8 mouse cellular contexts compared by ENCODE assay signal in genomic region chr19:58903899-58904327, GRCm38 (mm10). TPM values are rescaled to one million over a fixed set of nuclear protein-coding genes. Genes with fewer than 3 reads are reported as not detected.
DNase-seq lines count a peak whose midpoint lies in the region; ATAC-seq and TF ChIP-seq lines count a peak whose summit lies in the region.

No protein-coding gene starts in this region.

- no peak overlapping the region for H3K4me3 ChIP-seq in bone marrow, adult 2 months (replicated peaks; ENCODE audit: control insufficient read depth, low read depth, low read length)
- H3K4me3 ChIP-seq in embryonic facial prominence, embryonic 14.5 days (ENCODE audit: low read depth, low read length), result peak overlapping the region; percentile 27
- peak overlapping the region; percentile 46 for H3K4me3 ChIP-seq in heart, embryonic 10.5 days
- peak overlapping the region; percentile 25 for H3K4me3 ChIP-seq in kidney, embryonic 14.5 days (ENCODE audit: low read length)

- no peak overlapping the region for H3K27ac ChIP-seq in bone marrow, adult 2 months (ENCODE audit: control insufficient read depth, insufficient read depth, low read depth, low read length, poor library complexity)
- no peak overlapping the region for H3K27ac ChIP-seq in embryonic facial prominence, embryonic 14.5 days (replicated peaks; ENCODE audit: low read depth, low read length)
- peak overlapping the region; percentile 44 for H3K27ac ChIP-seq in heart, embryonic 10.5 days
- H3K27ac ChIP-seq in kidney, embryonic 14.5 days (ENCODE audit: low read depth, low read length), result no peak overlapping the region

- H3K9me3 ChIP-seq in embryonic facial prominence, embryonic 14.5 days (ENCODE audit: control insufficient read depth, low read length), result no peaks in the 10 kb centered on the region
- no peaks in the 10 kb centered on the region for H3K9me3 ChIP-seq in heart, embryonic 10.5 days
- H3K9me3 ChIP-seq in kidney, embryonic 14.5 days (ENCODE audit: control insufficient read depth, low read length), result no peaks in the 10 kb centered on the region

- TF ChIP-seq CTCF in bone marrow, adult 2 months (IDR thresholded peaks at IDR 0.05; ENCODE audit: control insufficient read depth, insufficient read depth, low read length), result peak; percentile 87

- ATAC-seq in embryonic facial prominence, embryonic 14.5 days (ENCODE audit: low read depth), result peak; percentile 71
- ATAC-seq in kidney, embryonic 14.5 days (ENCODE audit: low FRiP score, low TSS enrichment), result peak; percentile 76

- no peaks in the 10 kb centered on the region; the same call in 1 of the 2 replicates for H3K27me3 ChIP-seq in embryonic facial prominence, embryonic 14.5 days (replicated peaks; ENCODE audit: control insufficient read depth, insufficient read depth, low read length)
- H3K27me3 ChIP-seq in heart, embryonic 10.5 days (ENCODE audit: insufficient read depth, poor library complexity, severe bottlenecking), result 0 out of 2 replicates have a peak, but pooled peaks cover 15% of the 10 kb centered on the region
- H3K27me3 ChIP-seq in kidney, embryonic 14.5 days (ENCODE audit: control insufficient read depth, insufficient read depth, low read length), result no peaks in the 10 kb centered on the region
- H3K27me3 ChIP-seq in splenic B cell, adult 2 months (ENCODE audit: control insufficient read depth, insufficient read depth, low read length, poor library complexity, severe bottlenecking), result no peaks in the 10 kb centered on the region

- H3K4me1 ChIP-seq in bone marrow, adult 2 months (ENCODE audit: control insufficient read depth, insufficient read depth, low read length), result no peaks in the 10 kb centered on the region
- H3K4me1 ChIP-seq in embryonic facial prominence, embryonic 14.5 days (ENCODE audit: control insufficient read depth, insufficient read depth, low read length), result no peaks in the 10 kb centered on the region
- peaks cover 9% of the 10 kb centered on the region for H3K4me1 ChIP-seq in heart, embryonic 10.5 days
- peaks cover 4% of the 10 kb centered on the region; the same call in 1 of the 2 replicates for H3K4me1 ChIP-seq in kidney, embryonic 14.5 days (ENCODE audit: control insufficient read depth, insufficient read depth, low read length)

- under 1% methylated on average over 11 of the region's 11 CpGs for WGBS in bone marrow, adult 2 months
- under 1% methylated on average over 11 of the region's 11 CpGs for WGBS in embryonic facial prominence, embryonic 14.5 days
- WGBS in heart, embryonic 10.5 days, result 1% methylated on average over 11 of the region's 11 CpGs
- WGBS in kidney, embryonic 14.5 days, result under 1% methylated on average over 11 of the region's 11 CpGs

- H3K4me2 ChIP-seq in embryonic facial prominence, embryonic 14.5 days (ENCODE audit: low read depth, low read length), result peak overlapping the region; percentile 57
- peak overlapping the region; percentile 47 for H3K4me2 ChIP-seq in kidney, embryonic 14.5 days (replicated peaks; ENCODE audit: low read depth, low read length)

- DNase-seq in 416B (ENCODE audit: low read depth), result peak; percentile 49
- DNase-seq in embryonic facial prominence, embryonic 14.5 days (ENCODE audit: low spot score), result peak; percentile 80
- DNase-seq in heart, embryonic 10.5 days (ENCODE audit: low spot score), result peak; percentile 85
- peak; percentile 75 for DNase-seq in liver
- DNase-seq in naive thymus-derived CD4-positive, alpha-beta T cell, adult 2 months (ENCODE audit: low read depth), result peak; percentile 81
- peak; percentile 86 for DNase-seq in splenic B cell, adult 2 months (ENCODE audit: low read depth, low spot score)

- TF ChIP-seq POLR2A in bone marrow, adult 2 months (IDR thresholded peaks at IDR 0.05; ENCODE audit: borderline replicate concordance, control insufficient read depth, low read depth, low read length), result no peak

- H3K9ac ChIP-seq in embryonic facial prominence, embryonic 14.5 days (ENCODE audit: low read depth, low read length), result peak overlapping the region; percentile 48; the same call in 1 of the 2 replicates
- H3K9ac ChIP-seq in kidney, embryonic 14.5 days (ENCODE audit: low read depth, low read length), result 0 out of 2 replicates have a peak overlapping the region, but pooled peaks have one; percentile 18

- H3K36me3 ChIP-seq in embryonic facial prominence, embryonic 14.5 days (ENCODE audit: control insufficient read depth, insufficient read depth, low read length), result no peaks in the 10 kb centered on the region
- H3K36me3 ChIP-seq in heart, embryonic 10.5 days, result no peaks in the 10 kb centered on the region
- no peaks in the 10 kb centered on the region for H3K36me3 ChIP-seq in kidney, embryonic 14.5 days (ENCODE audit: control insufficient read depth, insufficient read depth, low read length)
- no peaks in the 10 kb centered on the region for H3K36me3 ChIP-seq in splenic B cell, adult 2 months (ENCODE audit: control insufficient read depth, insufficient read depth, low read length, poor library complexity, severe bottlenecking)

RNA-seq across cellular contexts. Expression of gene Eno4, which starts 39.3 kb away (rescaled TPM):
- not detected in 2 replicates for polyA plus RNA-seq in bone marrow, adult 2 months (2011; ENCODE audit: insufficient read depth, insufficient read length, low replicate concordance, missing spikeins)
- polyA plus RNA-seq in embryonic facial prominence, embryonic 14.5 days (2014; fragmentation: Nextera tagmentation; extraction: Ambion mirVana), result 1.1 TPM in 2 replicates
- polyA plus RNA-seq in heart, embryonic 10.5 days (2016; fragmentation: Nextera tagmentation; extraction: Ambion mirVana), result 0.31 and 0.34 TPM in 2 replicates
- 0.54 and 0.70 TPM in 2 replicates for polyA plus RNA-seq in kidney, embryonic 14.5 days (2014; fragmentation: Nextera tagmentation; extraction: Ambion mirVana)

RNA-seq across cellular contexts. Expression of gene Hspa12a, which starts 39.5 kb away (rescaled TPM):
- 0.92 and 2.3 TPM in 2 replicates for polyA plus RNA-seq in bone marrow, adult 2 months (2011; ENCODE audit: insufficient read depth, insufficient read length, low replicate concordance, missing spikeins)
- polyA plus RNA-seq in embryonic facial prominence, embryonic 14.5 days (2014; fragmentation: Nextera tagmentation; extraction: Ambion mirVana), result 5.8 and 7.0 TPM in 2 replicates
- polyA plus RNA-seq in heart, embryonic 10.5 days (2016; fragmentation: Nextera tagmentation; extraction: Ambion mirVana), result 4.9 and 7.5 TPM in 2 replicates
- polyA plus RNA-seq in kidney, embryonic 14.5 days (2014; fragmentation: Nextera tagmentation; extraction: Ambion mirVana), result 8.1 and 9.5 TPM in 2 replicates
